Mouse (Mus musculus): ENCODE data around the gene Gm21173. TPM values are rescaled to one million over a fixed set of nuclear protein-coding genes. Genes with fewer than 3 reads are reported as not detected.
"Not testable (repeated sequence)": the region's sequence is repeated elsewhere in the genome, so short reads cannot be mapped to it uniquely, and the experiment has no call there.

Gm21173 gene
- polyA plus RNA-seq (2012; fragmentation: generic; extraction: Trizol) = not detected

DNA sequence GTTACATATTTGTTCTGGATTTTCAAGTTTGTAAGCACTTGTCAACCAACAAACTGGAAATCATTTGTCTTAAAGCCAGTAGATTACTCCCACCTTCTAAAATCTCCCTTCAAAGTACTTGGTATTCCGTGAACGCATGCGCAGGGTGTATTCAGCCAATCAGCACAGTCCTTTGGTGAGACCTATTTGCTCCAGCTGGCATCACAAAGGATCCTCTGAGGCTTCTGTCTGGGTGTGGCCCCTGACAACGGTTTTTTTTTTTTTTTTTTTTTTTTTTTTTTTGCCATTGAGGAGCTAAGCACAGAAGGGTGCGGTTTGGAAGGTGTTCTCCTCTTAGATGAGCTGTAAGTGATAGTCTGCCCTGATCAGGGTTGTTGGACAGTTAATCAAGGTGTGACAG lies at the start of gene Gm21173:
TSS of gene Gm21173 (plus strand) at position 301 of the 400 bp plus-strand sequence.
- not testable (repeated sequence) for H3K4me2 ChIP-seq (ENCODE audit: low read depth); H3K27me3 ChIP-seq (ENCODE audit: control insufficient read depth, insufficient read depth, insufficient read length); H3K4me3 ChIP-seq; H3K79me2 ChIP-seq (ENCODE audit: control insufficient read depth, insufficient read depth); H3ac ChIP-seq (ENCODE audit: control insufficient read depth, insufficient read length); H3K36me3 ChIP-seq (ENCODE audit: control insufficient read depth, insufficient read depth)
